Mouse (Mus musculus): ENCODE measurements at regions not wholly inside any gene's neighbourhood (a gene's known extent, or its start where the extent isn't known, plus 50 kb on each side); places are given as distances from the start of the nearest gene placed in this dataset.
A peak's percentile ranks its signal among the peaks of the same experiment; 100 is the strongest.

DNA sequence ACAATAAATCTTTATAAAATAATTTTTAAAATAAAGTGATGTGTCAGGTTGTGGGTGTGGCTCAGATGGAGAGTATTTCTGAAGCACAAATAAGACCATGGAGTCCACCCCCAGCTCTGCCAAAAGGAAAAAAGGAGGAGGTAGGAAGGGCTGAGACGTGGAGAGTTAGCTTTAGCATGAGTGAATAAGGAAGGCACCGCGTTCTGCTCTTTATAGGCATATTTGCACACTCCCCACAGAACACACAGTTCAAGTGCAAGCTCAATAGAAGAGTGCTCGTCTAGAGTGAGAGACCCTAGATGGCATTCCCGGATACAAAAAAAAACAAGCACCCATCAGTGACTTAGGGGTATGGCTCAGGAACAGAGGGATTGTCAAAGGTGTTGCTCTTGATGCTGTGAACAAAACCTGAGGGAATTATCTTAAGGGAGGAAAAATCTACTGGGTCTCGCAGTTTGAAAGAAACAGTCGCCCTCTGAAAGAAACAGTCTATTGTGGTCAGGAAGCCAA is 134.2 kb downstream of the Ly86 start:
- no peak for TF ChIP-seq POU5F1 (IDR thresholded peaks at IDR 0.05; ENCODE audit: borderline replicate concordance, low read length)
- no peak for TF ChIP-seq CTCF (conservative IDR thresholded peaks at IDR 0.05; ENCODE audit: low read length)
- no peak for TF ChIP-seq NANOG (IDR thresholded peaks at IDR 0.05; ENCODE audit: borderline replicate concordance, low read length)
- Histone ChIP-seq H3K27me3 (ENCODE audit: insufficient read depth, low read length) (peaks cover 9% of the 10 kb centered on the region), H3K36me3 (ENCODE audit: insufficient read depth, low read length) (no peaks in the 10 kb centered on the region), H3K4me3 (replicated peaks; ENCODE audit: low read length) (no peak overlapping the region), H3K4me1 (replicated peaks; ENCODE audit: low read depth, low read length) (peaks cover 68% of the 10 kb centered on the region), H3K9me3 (ENCODE audit: low read length) (no peaks in the 10 kb centered on the region)

DNA sequence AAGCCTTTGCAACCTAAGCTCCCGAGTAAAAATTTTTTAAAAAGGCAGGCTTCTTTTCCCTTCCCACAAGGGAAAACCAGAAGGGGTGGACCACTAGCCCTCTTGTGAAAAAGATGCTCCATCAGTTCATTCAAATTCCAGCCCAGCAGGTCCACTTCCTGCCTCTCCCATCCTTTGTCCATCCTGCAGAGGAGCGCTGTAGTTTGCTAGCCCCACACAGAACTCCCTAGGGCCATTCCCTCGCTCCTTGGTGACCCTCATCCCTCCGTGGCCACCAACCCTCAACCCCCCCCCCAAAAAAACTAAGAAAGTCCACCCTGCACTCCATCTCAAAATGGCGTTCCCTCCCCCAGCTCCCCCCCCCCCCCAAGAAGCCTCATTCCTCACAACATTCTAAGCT is 136.5 kb downstream of the Ly86 start:
- H3K27me3 ChIP-seq (ENCODE audit: insufficient read depth, low read length): no peaks in the 10 kb centered on the region
- no peak overlapping the region for H3K4me3 ChIP-seq (replicated peaks; ENCODE audit: low read length)
- no peaks in the 10 kb centered on the region for H3K9me3 ChIP-seq (ENCODE audit: low read length)
- no peaks in the 10 kb centered on the region for H3K36me3 ChIP-seq (ENCODE audit: insufficient read depth, low read length)
- peaks cover 72% of the 10 kb centered on the region for H3K4me1 ChIP-seq (replicated peaks; ENCODE audit: low read depth, low read length)
- TF ChIP-seq POU5F1 (IDR thresholded peaks at IDR 0.05; ENCODE audit: borderline replicate concordance, low read length) (no peak), CTCF (conservative IDR thresholded peaks at IDR 0.05; ENCODE audit: low read length) (no peak), NANOG (IDR thresholded peaks at IDR 0.05; ENCODE audit: borderline replicate concordance, low read length) (no peak)

DNA sequence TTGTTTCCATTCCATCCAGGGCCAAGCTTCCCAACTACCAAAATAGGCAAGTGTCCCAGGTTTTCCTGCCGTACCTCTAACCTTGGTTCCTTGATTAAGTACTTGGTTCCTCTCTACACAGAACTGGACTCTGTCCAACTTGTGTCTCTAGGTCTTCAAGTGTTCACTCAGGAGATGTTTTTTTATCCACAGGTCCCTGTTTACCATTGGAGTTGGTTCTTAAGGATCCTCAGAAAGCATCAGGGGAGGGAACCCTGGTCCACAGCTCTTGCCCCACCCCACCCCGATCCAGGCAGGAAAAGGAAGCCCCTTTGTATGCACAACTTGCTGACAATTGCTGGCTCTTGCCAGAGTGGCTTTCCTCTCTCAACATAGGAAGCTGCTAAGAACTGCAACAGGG is 137.0 kb downstream of the Ly86 start:
- H3K4me3 ChIP-seq (replicated peaks; ENCODE audit: low read length): peak overlapping the region; percentile 35; the same call in 1 of the 2 replicates
- H3K36me3 ChIP-seq (ENCODE audit: insufficient read depth, low read length): no peaks in the 10 kb centered on the region
- no peaks in the 10 kb centered on the region for H3K9me3 ChIP-seq (ENCODE audit: low read length)
- H3K4me1 ChIP-seq (replicated peaks; ENCODE audit: low read depth, low read length): peaks cover 70% of the 10 kb centered on the region
- TF ChIP-seq NANOG (IDR thresholded peaks at IDR 0.05; ENCODE audit: borderline replicate concordance, low read length) (no peak), CTCF (conservative IDR thresholded peaks at IDR 0.05; ENCODE audit: low read length) (no peak), POU5F1 (IDR thresholded peaks at IDR 0.05; ENCODE audit: borderline replicate concordance, low read length) (no peak)
- H3K27me3 ChIP-seq (ENCODE audit: insufficient read depth, low read length): no peaks in the 10 kb centered on the region

- Histone ChIP-seq H3K36me3 (ENCODE audit: insufficient read depth, low read length) (no peaks in the 10 kb centered on the region), H3K27me3 (ENCODE audit: insufficient read depth, low read length) (no peaks in the 10 kb centered on the region), H3K4me3 (replicated peaks; ENCODE audit: low read length) (peak overlapping the region; percentile 61), H3K4me1 (replicated peaks; ENCODE audit: low read depth, low read length) (peaks cover 68% of the 10 kb centered on the region), H3K9me3 (ENCODE audit: low read length) (no peaks in the 10 kb centered on the region)
- TF ChIP-seq NANOG (IDR thresholded peaks at IDR 0.05; ENCODE audit: borderline replicate concordance, low read length): no peak
- no peak for TF ChIP-seq POU5F1 (IDR thresholded peaks at IDR 0.05; ENCODE audit: borderline replicate concordance, low read length)
- no peak for TF ChIP-seq CTCF (conservative IDR thresholded peaks at IDR 0.05; ENCODE audit: low read length)
These were observed 137.6 kb downstream of the Ly86 start for GRCm38 (mm10) chr13:37482589-37482988.

GRCm38 (mm10) chr13:37483010-37483855 is 138.2 kb downstream of the Ly86 start:
- Histone ChIP-seq H3K4me1 (replicated peaks; ENCODE audit: low read depth, low read length) (peaks cover 64% of the 10 kb centered on the region), H3K27me3 (ENCODE audit: insufficient read depth, low read length) (no peaks in the 10 kb centered on the region), H3K9me3 (ENCODE audit: low read length) (no peaks in the 10 kb centered on the region), H3K36me3 (ENCODE audit: insufficient read depth, low read length) (no peaks in the 10 kb centered on the region), H3K4me3 (replicated peaks; ENCODE audit: low read length) (peak overlapping the region; percentile 61)
- no peak for TF ChIP-seq CTCF (conservative IDR thresholded peaks at IDR 0.05; ENCODE audit: low read length)
- no peak for TF ChIP-seq NANOG (IDR thresholded peaks at IDR 0.05; ENCODE audit: borderline replicate concordance, low read length)
- no peak for TF ChIP-seq POU5F1 (IDR thresholded peaks at IDR 0.05; ENCODE audit: borderline replicate concordance, low read length)

GRCm38 (mm10) chr13:37484631-37485030 is 139.6 kb downstream of the Ly86 start:
- no peaks in the 10 kb centered on the region for H3K36me3 ChIP-seq (ENCODE audit: insufficient read depth, low read length)
- peaks cover 53% of the 10 kb centered on the region for H3K4me1 ChIP-seq (replicated peaks; ENCODE audit: low read depth, low read length)
- H3K27me3 ChIP-seq (ENCODE audit: insufficient read depth, low read length): no peaks in the 10 kb centered on the region
- H3K9me3 ChIP-seq (ENCODE audit: low read length): no peaks in the 10 kb centered on the region
- TF ChIP-seq NANOG (IDR thresholded peaks at IDR 0.05; ENCODE audit: borderline replicate concordance, low read length): no peak
- no peak for TF ChIP-seq POU5F1 (IDR thresholded peaks at IDR 0.05; ENCODE audit: borderline replicate concordance, low read length)
- no peak for TF ChIP-seq CTCF (conservative IDR thresholded peaks at IDR 0.05; ENCODE audit: low read length)
- no peak overlapping the region for H3K4me3 ChIP-seq (replicated peaks; ENCODE audit: low read length)

DNA sequence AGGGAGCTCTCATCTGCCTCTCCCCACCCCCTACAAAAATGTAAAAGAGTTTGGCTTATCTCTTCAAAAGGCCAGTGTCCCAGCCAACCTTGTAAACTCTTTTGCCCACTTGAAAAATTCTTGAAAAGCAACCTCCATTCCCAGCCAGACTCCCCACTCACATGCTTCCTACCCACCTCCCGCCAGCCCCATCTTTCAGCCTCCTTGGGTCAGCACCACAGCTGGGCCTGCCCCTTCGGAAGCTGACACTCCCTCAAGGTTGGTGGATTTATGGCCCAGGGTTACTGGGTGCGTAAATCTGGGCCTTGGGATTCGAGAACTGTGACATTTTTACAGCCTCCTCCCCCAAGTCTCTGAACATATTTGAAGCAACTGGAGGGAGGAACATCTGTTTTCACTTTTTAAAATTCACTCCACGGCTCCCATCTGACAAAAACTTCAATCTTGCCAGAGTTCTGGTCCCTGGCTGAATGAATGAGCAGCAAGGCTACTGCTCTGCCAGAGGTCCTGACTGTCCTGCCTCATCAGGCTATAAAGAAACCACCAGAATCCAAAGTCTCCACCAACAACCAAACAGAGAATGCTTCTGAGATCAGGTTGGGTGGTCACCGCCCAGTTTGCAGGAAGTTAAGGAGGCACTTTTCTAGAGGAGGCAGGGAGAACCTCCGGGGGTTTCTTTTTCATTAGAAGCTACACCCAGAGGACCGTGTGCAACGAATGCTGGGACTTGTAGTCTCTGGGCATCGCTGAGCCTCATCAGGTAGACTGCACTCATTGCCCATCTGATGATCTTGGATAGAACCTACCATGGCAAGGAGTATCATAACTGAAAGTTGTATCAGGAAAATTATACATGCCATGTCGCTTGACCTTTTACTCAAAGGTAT is 147.3 kb downstream of the Ly86 start:
- TF ChIP-seq CTCF (conservative IDR thresholded peaks at IDR 0.05; ENCODE audit: low read length): no peak
- TF ChIP-seq NANOG (IDR thresholded peaks at IDR 0.05; ENCODE audit: borderline replicate concordance, low read length): no peak
- TF ChIP-seq POU5F1 (IDR thresholded peaks at IDR 0.05; ENCODE audit: borderline replicate concordance, low read length): no peak
- peaks cover 12% of the 10 kb centered on the region for H3K4me1 ChIP-seq (replicated peaks; ENCODE audit: low read depth, low read length)
- no peaks in the 10 kb centered on the region for H3K36me3 ChIP-seq (ENCODE audit: insufficient read depth, low read length)

GRCm38 (mm10) chr13:37493331-37493730 is 148.3 kb downstream of the Ly86 start:
- TF ChIP-seq CTCF (conservative IDR thresholded peaks at IDR 0.05; ENCODE audit: low read length) (no peak), POU5F1 (IDR thresholded peaks at IDR 0.05; ENCODE audit: borderline replicate concordance, low read length) (no peak), NANOG (IDR thresholded peaks at IDR 0.05; ENCODE audit: borderline replicate concordance, low read length) (no peak)
- peaks cover 12% of the 10 kb centered on the region for H3K4me1 ChIP-seq (replicated peaks; ENCODE audit: low read depth, low read length)
- H3K4me3 ChIP-seq (replicated peaks; ENCODE audit: low read length): no peak overlapping the region
- no peaks in the 10 kb centered on the region for H3K9me3 ChIP-seq (ENCODE audit: low read length)
- no peaks in the 10 kb centered on the region for H3K27me3 ChIP-seq (ENCODE audit: insufficient read depth, low read length)
- H3K36me3 ChIP-seq (ENCODE audit: insufficient read depth, low read length): no peaks in the 10 kb centered on the region

More for the DNA sequence above, 147.3 kb downstream of the Ly86 start:
- no peaks in the 10 kb centered on the region for H3K27me3 ChIP-seq (ENCODE audit: insufficient read depth, low read length)
- H3K4me3 ChIP-seq (replicated peaks; ENCODE audit: low read length): no peak overlapping the region
- no peaks in the 10 kb centered on the region for H3K9me3 ChIP-seq (ENCODE audit: low read length)
